Mouse (Mus musculus) kidney, adult 2 months (tissue): ENCODE measurements around the gene Slc41a3. TPM values are rescaled to one million over a fixed set of nuclear protein-coding genes. Genes with fewer than 3 reads are reported as not detected.

ENCODE experiments used
- DNase-seq: peaks from one replicate; pipeline ENCODE4 v3.0.0; 2021
- H3K27ac ChIP-seq: fragments of 200-500 bp; 2 replicates; pipeline ENCODE4 v1.5.1; 2012; ENCODE audit warnings: low read depth, low read length, control low read depth, inconsistent platforms; ENCODE audit not compliant: insufficient read depth
- H3K27me3 ChIP-seq: fragments of 200-500 bp; replicated peaks from 2 replicates; pipeline ENCODE4 v1.6.1; 2012; ENCODE audit warnings: mild to moderate bottlenecking, moderate library complexity, low read length, inconsistent platforms; ENCODE audit not compliant: control insufficient read depth, insufficient read depth
- H3K36me3 ChIP-seq: fragments of 200-500 bp; 2 replicates; pipeline ENCODE4 v1.6.1; 2012; ENCODE audit warnings: mild to moderate bottlenecking, moderate library complexity, low read length, inconsistent platforms; ENCODE audit not compliant: control insufficient read depth, insufficient read depth
- H3K4me1 ChIP-seq: fragments of 200-500 bp; 2 replicates; pipeline ENCODE4 v1.6.1; 2011; ENCODE audit warnings: low read length; ENCODE audit not compliant: control insufficient read depth, insufficient read depth
- H3K4me3 ChIP-seq: fragments of 200-500 bp; 2 replicates; pipeline ENCODE4 v1.5.1; 2011; ENCODE audit warnings: mild to moderate bottlenecking, low read depth, low read length, control low read depth; ENCODE audit not compliant: insufficient read depth
- CTCF ChIP-seq: fragments of 200-500 bp; conservative IDR thresholded peaks from 2 replicates; pipeline ENCODE4 v1.5.1; 2011; ENCODE audit warnings: low read depth, mild to moderate bottlenecking, control low read depth, low read length, moderate library complexity, mixed read lengths; ENCODE audit not compliant: insufficient read depth, insufficient read length
- POLR2A ChIP-seq: fragments of 200-500 bp; IDR thresholded peaks from one replicate; pipeline ENCODE4 v1.6.1; 2011; ENCODE audit warnings: low read depth, low read length, control low read depth
- WGBS: fragments of 180-500 bp; shearing (Covaris S2); methylation state at CpG from one replicate; pipeline ENCODE4 v1.1.7; 2018; 5-methylcytosine and 5-hydroxymethylcytosine counted together
- polyA plus RNA-seq: library from polyadenylated mRNA; depleted of rRNA; stranded (reverse); fragments of >200 nt; gene quantifications from 2 replicates; pipeline ENCODE4 v1.2.3, GENCODE M21; 2012

Slc41a3 gene
- polyA plus RNA-seq, 1 experiment = 8.0 TPM

GRCm38 (mm10) chr6:90606538-90606937, 2.0 kb downstream of the Slc41a3 start:
- no peak overlapping the region for H3K27ac ChIP-seq
- H3K36me3 ChIP-seq = no peaks in the 10 kb centered on the region
- WGBS = 23% methylated on average over 7 of the region's 7 CpGs
- DNase-seq = peak; percentile 72
- no peaks in the 10 kb centered on the region for H3K27me3 ChIP-seq
- peak; percentile 88 for TF ChIP-seq CTCF
- TF ChIP-seq POLR2A = no peak
- no peak overlapping the region for H3K4me3 ChIP-seq
- H3K4me1 ChIP-seq = peaks cover 5% of the 10 kb centered on the region

GRCm38 (mm10) chr6:90607196-90607595, 2.7 kb downstream of the Slc41a3 start:
- Histone ChIP-seq H3K27me3 (no peaks in the 10 kb centered on the region), H3K4me3 (no peak overlapping the region), H3K4me1 (peaks cover 5% of the 10 kb centered on the region), H3K36me3 (no peaks in the 10 kb centered on the region), H3K27ac (no peak overlapping the region)
- 14% methylated on average over 5 of the region's 5 CpGs for WGBS
- TF ChIP-seq POLR2A (no peak), CTCF (peak; percentile 87)
- peak; percentile 69 for DNase-seq

- DNase-seq = no peak
- WGBS = 72% methylated on average over 6 of the region's 6 CpGs
These were observed 3.7 kb downstream of the Slc41a3 start for GRCm38 (mm10) chr6:90608186-90608585.

GRCm38 (mm10) chr6:90610248-90610647, 5.7 kb downstream of the Slc41a3 start:
- no peaks in the 10 kb centered on the region for H3K36me3 ChIP-seq
- DNase-seq = no peak
- no peaks in the 10 kb centered on the region for H3K27me3 ChIP-seq
- WGBS = 93% methylated on average over 5 of the region's 5 CpGs
- H3K4me1 ChIP-seq = peaks cover 1% of the 10 kb centered on the region
- H3K27ac ChIP-seq = no peak overlapping the region
- TF ChIP-seq CTCF = no peak
- no peak for TF ChIP-seq POLR2A
- H3K4me3 ChIP-seq = no peak overlapping the region

More at GRCm38 (mm10) chr6:90608186-90608585, 3.7 kb downstream of the Slc41a3 start:
- no peak overlapping the region for H3K4me3 ChIP-seq
- peak; percentile 49; the same call in 1 of the 2 replicates for TF ChIP-seq CTCF
- TF ChIP-seq POLR2A = no peak
- no peaks in the 10 kb centered on the region for H3K27me3 ChIP-seq
- no peak overlapping the region for H3K27ac ChIP-seq
- no peaks in the 10 kb centered on the region for H3K36me3 ChIP-seq
- H3K4me1 ChIP-seq = peaks cover 5% of the 10 kb centered on the region

GRCm38 (mm10) chr6:90613277-90613676, 8.8 kb downstream of the Slc41a3 start:
- H3K27ac ChIP-seq = no peak overlapping the region
- no peaks in the 10 kb centered on the region for H3K4me1 ChIP-seq
- H3K4me3 ChIP-seq = no peak overlapping the region
- no peak for DNase-seq
- H3K27me3 ChIP-seq = no peaks in the 10 kb centered on the region
- TF ChIP-seq CTCF (no peak), POLR2A (no peak)
- 88% methylated on average over 8 of the region's 8 CpGs for WGBS
- no peaks in the 10 kb centered on the region for H3K36me3 ChIP-seq

- DNase-seq = no peak
- 82% methylated on average over 7 of the region's 7 CpGs for WGBS
These were observed 10.8 kb downstream of the Slc41a3 start for GRCm38 (mm10) chr6:90615362-90615761.

GRCm38 (mm10) chr6:90615991-90616390, 11.5 kb downstream of the Slc41a3 start:
- 77% methylated on average over 6 of the region's 6 CpGs for WGBS
- Histone ChIP-seq H3K4me1 (peaks cover 6% of the 10 kb centered on the region; the same call in 1 of the 2 replicates), H3K27ac (no peak overlapping the region), H3K27me3 (no peaks in the 10 kb centered on the region), H3K4me3 (no peak overlapping the region), H3K36me3 (no peaks in the 10 kb centered on the region)
- no peak for DNase-seq
- TF ChIP-seq POLR2A (no peak), CTCF (no peak)

More at GRCm38 (mm10) chr6:90615362-90615761, 10.8 kb downstream of the Slc41a3 start:
- TF ChIP-seq CTCF = no peak
- no peak for TF ChIP-seq POLR2A
- H3K36me3 ChIP-seq = no peaks in the 10 kb centered on the region
- peaks cover 6% of the 10 kb centered on the region; the same call in 1 of the 2 replicates for H3K4me1 ChIP-seq
- no peaks in the 10 kb centered on the region for H3K27me3 ChIP-seq
- no peak overlapping the region for H3K4me3 ChIP-seq
- H3K27ac ChIP-seq = no peak overlapping the region
